Mouse (Mus musculus): ENCODE measurements around the gene Mapk12.

Mapk12 gene

DNA sequence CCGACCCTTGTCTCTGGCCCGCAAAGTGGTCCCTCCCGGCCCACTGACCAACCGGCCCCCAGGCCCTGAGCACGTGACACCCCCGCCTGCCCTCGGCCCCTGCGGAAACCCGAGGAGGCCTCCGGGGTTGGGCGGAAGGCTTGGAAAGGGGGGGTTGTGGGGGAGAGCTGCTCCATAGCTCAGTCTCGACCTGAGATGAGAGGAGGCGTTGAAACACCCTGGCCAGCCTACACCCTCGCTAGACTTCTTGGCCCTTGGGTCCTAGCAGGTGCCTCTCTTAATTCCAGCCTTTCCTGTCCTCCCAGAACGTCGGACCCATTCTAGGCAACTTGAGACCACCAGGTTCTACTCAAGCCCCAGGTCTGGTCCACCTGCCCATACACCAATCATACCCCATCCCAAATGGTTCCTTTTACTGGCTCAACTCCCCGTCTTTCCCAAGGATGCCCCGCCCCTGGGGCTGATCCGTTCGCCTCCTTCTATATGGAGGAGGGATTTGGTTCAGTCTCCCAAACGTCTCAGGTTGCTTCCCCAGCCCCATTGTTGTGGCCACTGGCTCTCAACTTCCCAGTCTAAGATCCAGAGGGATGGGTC lies at the start of gene Mapk12:
Gene Mapk12, minus strand, starts transcription at position 45 of the 594 bp plus-strand sequence.
- no peak for DNase-seq (ENCODE audit: low spot score in 2 of 2)

DNA sequence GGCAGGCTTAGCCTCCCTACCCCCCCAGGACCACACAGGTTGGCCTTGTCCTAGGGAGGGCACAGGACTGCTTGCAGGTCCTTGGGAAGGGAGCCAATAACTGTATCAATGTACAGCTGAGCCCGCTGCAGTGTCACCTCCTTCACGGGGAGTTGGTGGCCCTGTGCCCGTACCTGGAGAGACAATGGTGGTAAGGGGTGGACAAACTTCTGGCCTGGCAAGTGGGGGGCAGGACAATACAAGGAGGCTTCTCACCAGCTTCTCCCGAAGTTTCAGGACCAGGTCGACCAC lies 44.4 kb upstream of the Mapk12 start:
- DNase-seq (ENCODE audit: low spot score in 2 of 2): no peak

DNA sequence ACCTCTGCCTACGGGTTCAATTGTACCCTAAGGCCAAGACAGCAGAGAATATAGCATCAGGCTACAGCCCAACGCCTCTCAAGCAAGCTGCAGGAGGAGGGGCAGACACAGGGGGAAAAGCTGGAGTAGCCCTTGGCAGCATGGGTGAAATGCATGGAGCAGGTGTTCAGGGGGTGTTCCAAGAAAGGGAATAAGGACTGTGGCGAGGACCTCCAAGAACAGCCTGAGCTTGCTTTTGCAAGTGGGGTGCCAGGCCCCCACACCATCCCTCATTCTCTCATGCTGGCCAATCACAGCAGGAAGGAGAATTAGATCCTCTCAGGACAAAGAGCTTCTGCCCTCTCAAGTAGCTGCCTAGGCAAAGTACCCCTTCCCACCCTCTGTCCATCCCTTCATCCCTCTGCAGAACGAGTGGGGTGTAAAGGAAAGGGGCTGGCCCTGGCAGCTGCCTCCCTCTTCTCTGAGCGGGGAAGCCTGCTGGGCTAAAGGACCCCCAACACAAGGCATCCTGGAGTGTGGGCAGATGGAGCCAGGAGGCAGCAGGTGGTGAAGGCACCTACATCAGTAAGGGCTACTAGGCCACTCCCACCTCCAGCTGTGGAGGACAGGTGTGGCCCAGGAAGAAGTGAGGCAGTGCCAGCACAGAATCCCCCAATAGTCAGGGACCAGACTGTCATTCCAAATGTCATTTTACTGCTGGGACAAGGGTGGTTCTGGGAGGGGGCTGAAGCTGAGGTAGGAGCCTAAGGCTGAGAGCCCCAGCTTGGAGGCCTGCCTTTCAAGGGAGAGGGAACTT lies 43.8 kb upstream of the Mapk12 start:
- DNase-seq (ENCODE audit: low spot score in 2 of 2): no peak

DNA sequence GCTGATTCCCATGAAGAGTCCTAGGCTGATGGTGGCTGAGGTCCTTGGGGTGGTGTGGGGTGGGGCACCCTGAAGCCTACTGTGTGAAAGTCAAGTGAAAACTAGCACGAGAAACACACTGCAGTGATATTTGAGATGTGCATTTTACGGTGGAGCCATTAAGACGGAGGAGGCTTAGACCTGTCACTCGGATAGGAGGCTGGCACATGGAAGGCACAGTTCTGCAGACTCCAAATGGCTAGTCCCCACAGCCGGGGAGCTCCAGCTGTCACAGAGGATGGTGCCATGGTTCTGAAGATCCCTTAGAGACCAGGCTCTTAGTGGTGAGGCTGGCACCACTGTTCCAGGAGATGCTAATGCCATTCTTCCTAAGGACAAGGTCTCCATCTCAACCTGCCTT lies 42.3 kb upstream of the Mapk12 start:
- DNase-seq (ENCODE audit: low spot score in 2 of 2): no peak

DNA sequence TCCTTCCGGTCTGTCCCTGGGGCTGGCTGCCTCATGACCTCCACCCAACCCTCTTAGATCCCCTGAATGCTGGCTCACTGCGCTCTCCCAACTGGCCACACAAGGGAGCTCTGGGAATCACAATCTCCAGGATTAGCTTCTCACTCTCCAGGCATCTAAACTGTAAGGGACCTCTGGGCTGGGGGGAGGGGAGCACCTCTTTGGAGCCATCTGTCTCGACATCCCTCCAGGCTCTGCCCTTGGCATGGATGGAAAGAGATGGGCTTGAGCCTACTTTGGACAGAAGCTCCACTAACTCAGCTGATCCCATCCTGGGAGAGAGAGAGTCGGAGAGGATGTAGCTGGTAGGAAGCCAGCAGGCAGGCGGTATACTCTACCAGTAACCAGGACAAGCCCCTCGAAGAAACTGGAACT lies 41.8 kb upstream of the Mapk12 start:
- DNase-seq (ENCODE audit: low spot score in 2 of 2): no peak

DNA sequence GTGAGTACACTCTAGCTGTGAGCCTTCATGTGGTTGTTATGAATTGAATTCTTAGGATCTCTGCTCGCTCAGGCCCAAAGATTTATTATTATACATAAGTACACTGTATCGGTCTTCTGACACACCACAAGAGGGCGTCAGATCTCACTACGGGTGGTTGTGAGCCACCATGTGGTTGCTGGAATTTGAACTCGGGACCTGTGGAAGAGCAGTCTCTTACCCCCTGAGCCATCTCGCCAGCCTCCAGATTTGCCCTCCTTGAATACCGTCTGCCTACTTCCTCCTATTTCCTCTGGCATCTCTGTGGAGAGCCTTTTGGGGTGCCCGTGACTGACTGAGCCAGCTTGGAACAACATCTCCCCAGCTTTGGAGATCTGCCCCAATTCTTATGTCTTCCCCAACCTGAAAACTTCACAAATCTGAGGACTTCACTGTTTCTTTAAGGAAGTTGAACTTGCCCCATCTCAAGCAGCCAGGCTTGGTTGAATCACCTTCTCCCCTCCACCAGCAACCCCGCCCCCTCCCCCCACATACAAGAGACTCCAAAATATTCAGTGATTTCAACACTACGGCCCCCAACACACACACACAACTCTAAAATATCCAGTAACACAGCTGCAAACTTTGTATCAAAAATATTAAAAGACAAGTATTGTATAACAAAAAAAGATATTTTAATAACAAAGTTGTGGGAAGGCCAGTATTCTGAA lies 41.2 kb upstream of the Mapk12 start:
- DNase-seq (ENCODE audit: low spot score in 2 of 2): no peak

DNA sequence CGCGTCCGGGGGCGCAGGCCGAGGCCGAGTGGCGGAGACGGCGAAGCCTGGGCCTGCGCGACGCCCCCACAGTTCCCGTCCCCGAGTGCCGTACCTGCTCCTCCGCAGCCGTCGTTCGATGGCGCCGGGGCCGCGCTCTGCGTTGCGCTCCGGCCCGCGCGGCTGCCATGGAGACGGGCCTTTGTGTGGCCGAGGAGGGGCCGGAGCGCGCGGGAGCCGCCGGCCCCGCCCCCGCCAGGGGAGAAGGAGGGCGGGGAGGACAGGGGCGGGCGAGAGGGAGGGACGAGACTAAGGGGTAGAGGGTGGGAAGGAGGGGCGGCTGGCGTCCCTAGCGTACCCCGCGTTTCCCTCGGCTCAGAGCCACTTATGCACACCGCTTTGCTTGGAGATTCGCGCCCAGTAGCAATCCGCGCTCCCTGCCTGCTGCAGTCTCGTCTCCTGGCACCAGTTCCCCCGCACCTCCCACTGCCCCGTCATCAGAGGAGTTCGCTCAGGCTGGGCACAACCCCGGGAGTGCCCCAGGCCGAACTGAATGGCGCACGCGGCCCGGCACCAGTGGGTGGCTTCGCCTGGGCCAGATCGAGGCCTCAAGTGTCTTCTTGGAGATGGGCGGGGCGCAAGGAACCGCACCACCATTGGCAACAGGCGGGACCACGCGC lies 40.2 kb upstream of the Mapk12 start, which contains the start of gene Plxnb2:
Gene Plxnb2, minus strand, starts transcription at position 218 of the 659 bp plus-strand sequence.
- DNase-seq (ENCODE audit: low spot score in 2 of 2): peak; percentile 68 to 78

DNA sequence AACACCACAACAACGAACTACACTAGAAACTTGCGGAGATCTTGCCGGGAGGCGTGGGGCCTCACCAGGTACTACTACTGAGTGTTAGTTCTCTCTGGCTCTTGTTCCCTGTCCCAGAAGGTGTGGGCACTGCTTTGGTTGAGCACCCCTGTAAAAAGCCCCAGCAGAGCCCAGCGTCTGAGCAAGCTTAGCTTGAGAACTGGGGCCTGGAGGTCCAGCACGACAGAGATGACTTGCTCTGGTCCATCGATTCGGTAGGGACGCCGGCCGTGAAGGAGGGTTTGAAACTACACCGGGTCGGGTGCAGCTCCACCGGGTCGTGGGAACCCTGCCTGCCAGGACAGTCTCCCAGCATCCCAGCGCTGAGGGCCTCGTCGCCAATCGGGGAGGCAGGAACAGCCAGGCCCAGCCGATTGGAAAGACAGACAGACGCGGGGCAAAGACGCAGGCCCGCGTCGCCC lies 39.6 kb upstream of the Mapk12 start:
- DNase-seq (ENCODE audit: low spot score in 2 of 2): no peak

DNA sequence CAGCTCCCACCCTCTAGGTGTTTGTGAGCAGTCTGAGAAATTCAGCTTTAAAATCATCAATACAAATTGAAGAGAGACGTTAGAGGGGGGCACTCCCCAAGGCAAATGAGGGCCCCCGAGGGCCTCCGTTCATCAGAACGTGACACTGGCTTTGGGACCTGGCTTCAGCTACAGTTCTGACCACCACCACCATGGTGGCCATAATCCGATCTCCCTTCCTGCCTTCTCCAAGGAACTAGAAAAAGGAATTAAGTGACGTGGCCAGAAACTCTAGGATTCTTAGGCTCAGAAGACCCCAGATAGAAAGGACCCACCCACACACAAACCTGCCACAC lies 39.1 kb upstream of the Mapk12 start:
- no peak for DNase-seq (ENCODE audit: low spot score in 2 of 2)

DNA sequence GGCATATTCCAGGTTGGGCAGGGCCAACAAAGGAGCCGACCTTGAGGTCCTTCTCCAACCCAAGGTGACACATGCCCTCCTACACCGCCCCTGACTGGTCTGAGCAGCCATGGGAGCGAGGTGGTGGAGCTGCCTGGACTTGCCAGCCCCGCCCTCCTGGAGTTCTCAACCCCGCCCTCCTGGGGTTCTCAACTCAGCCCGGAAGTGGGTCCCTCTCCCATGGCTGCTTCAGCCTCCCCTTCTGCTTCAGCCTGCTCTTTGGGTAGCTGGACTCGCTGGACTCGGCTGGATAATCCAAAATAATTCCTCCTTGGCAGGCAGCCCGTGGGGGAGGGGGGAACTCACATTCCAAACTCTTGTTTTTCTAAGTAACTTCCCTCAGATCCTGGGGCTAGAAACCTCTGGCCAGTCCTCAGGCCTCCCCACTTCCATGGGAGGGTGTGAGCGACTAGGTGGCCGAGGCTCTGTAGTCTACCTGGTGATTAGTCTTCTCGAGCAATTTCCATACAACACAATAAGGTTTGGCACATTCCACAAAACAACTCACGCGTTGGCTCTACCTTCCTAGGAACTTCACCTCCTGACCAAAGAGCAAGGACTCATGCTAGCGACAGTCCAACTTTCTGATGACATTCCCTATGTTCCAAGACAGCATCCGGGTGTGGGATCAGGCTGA lies 38.6 kb upstream of the Mapk12 start:
- no peak for DNase-seq (ENCODE audit: low spot score in 2 of 2)

DNA sequence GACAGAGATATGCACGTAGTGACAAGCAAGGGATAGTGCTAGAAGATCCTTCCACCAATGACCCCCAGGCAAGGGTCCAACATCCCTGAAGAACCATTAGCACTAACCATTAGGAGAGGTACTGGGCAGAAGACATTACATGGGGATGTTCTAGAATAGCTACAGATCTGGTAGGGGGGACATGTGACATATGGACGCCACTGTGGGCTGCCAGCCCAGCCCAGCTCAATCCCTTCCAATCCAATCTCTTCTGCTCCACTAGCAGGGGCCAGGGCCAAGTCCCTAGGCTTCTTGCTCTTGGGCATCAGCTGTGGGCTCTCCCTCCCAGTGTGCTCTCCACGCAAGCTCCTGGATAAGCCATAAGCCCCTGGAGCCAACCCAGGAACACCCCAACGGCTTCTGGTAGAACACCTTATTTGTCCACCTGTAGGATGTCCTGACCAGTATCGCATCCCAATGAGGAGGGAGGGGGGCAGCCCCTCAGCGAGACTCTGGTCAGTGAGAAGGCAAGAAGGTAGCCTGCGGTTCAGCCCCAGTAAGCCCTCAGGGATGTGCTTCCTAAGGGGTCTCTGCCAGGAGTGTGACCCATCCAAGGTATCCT lies 37.9 kb upstream of the Mapk12 start:
- DNase-seq (ENCODE audit: low spot score in 2 of 2): no peak

DNA sequence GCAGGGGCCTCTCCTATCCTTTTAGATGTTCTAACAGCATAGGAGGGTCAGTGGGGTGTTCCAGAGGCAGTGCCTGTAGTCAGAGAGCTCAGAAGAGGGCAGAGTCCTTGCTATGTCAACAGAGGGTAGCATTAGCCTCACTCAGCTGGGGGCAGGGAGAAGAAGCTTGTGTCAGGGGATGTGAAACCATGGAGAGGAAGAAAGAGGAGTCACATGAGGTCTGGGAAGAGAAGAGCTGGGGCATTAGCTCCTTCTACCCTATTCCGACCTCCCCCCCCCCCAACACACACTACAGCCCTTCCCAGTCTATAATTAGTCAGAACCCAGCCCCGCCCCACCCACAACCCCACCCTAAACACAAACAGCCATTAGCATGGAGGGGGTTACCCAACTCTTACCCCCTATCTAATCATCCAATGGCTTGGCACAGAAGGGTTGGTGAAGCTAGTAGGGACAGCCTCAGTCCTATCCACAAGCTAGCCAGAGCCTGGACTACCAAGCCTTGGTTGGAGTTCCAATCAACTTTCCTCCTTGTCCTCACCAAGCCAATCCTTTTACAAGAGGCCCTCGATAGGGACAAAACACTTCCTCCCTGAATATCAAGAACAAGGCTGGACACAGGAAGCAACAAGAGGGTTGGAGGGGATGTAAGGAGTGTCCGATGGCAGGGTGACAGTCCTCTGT lies 37.2 kb upstream of the Mapk12 start:
- no peak for DNase-seq (ENCODE audit: low spot score in 2 of 2)

DNA sequence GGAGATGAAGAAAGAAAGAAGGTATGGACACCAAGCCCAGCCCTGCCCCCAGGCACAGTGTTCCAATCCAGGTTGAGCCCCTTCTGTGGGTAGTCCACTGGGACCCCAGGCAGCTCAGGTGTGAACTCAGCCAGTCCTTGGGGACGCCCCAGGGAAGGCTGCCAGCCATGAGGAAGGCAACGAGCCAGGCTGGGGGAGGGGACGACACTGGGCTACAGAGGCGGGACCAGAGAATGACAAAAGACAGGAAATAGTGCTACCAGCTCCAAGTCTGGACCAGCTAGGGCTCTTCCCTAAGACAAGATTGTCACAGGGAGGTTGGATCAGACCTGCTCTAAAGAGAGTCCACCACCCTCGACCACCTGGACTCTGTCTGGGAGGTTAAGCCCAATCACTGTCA lies 36.6 kb upstream of the Mapk12 start:
- no peak for DNase-seq (ENCODE audit: low spot score in 2 of 2)

DNA sequence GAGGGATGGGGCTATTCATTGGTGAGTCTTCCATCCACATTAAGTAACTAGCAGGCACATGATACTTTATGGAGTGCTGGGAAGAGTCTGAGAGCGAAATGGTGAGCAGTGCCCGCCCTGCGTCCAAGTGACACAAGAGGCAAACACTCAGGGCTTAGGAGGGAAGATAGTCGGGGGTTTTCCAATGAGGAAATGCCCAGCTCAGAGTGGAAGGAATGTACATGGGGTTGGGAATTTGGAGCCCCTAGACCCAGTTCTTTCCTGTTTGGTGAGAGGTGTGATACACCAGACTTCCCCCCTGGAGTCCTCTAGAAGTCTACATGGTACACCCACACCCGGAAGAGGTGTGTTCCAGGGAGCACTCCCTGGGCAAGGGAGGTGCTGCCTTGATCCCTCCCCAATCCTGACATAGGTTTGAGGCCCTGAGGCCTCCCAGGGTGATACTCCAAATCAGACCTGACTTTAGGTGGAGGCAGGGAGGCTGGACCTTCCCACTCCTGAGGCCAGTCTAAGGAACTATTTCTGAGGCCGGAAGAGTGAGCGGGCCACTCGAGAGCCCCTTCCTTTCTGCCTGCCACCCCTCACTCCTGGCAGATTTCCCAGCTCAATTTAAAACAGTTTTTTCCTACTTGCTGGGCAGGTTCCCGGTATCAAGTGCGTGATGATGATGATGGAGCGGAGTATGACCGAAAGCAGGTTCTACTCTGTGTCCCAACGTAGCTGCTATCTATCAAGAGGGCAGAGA lies 35.1 kb upstream of the Mapk12 start:
- DNase-seq (ENCODE audit: low spot score in 2 of 2): no peak

DNA sequence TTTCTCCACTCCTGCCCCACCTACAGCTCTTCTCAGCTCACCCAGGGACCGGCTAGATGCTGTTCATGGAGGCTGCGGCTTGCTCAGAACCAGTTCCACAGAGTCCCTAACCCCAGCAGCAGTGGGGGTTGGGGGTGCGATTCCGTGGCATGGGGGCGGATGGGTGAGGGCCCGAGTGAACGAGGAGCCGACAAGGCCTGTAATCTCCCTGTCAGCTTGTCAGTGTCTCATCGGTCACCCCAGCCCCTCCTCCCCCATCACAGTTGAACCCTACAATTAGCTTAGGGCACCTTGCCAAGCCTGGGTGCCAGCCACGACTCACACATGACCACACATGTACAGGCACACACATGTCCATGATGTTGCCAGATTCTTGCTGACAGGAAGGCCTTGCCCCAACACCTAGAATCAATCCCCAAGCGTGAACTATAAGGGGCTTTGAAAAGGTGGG lies 34.4 kb upstream of the Mapk12 start:
- no peak for DNase-seq (ENCODE audit: low spot score in 2 of 2)

DNA sequence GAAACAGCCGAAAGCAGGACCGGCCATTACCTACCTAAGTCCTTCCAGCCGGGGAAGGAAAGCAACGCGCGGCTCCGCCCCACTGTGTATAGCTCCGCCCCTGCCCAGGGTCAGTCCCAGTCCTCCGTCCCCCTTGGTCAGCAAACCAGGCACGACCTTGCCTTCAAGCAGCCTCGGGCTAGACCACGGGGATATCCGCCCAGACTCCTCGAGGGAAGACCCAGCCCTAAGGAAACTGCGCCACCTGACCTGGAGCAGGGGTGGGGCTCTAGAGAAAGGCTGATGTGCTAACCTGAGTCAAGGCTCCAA lies 33.4 kb upstream of the Mapk12 start:
- no peak for DNase-seq (ENCODE audit: low spot score in 2 of 2)

DNA sequence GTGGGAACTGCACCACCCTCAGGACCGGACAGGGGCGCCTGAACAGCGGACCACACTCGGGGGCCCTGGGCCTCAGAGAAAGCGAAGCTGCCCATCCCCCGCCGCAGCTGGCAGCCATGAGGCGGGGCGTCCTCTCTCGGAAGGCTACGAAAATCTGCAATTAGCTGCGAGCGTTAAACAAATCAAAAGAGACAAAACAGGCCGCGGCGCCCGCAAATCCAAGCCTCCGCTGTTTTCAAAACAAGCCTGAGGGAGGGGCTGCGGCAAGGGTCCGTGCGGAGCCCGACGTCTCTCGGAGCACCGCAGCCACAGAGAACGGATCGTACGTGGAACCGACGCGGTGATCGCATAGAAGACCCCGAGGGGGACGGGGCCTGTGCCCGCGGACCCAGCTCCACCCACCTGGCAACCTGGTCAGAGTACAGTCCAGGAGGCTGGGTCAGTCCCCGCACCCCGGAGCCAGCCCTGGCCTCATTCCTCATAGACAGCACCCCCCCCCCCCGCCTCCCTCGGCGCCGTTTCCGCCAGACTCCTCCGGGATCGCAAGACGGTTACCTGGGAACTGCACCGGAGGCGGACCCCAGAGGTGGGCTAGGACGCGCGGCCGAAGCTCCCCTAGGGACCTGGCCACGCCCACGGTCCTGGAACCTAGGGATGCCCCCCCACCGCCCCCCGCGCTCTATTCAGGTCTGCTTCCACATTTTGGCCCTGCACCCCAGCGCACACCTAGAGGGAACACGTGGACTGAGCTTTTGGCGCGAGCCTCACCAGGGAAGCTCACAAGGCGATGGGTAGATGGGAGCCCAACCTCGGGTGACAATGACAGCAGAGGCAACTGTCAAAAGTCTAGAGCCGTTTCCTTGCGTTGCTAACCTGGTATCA lies 32.8 kb upstream of the Mapk12 start:
- no peak for DNase-seq (ENCODE audit: low spot score in 2 of 2)

DNA sequence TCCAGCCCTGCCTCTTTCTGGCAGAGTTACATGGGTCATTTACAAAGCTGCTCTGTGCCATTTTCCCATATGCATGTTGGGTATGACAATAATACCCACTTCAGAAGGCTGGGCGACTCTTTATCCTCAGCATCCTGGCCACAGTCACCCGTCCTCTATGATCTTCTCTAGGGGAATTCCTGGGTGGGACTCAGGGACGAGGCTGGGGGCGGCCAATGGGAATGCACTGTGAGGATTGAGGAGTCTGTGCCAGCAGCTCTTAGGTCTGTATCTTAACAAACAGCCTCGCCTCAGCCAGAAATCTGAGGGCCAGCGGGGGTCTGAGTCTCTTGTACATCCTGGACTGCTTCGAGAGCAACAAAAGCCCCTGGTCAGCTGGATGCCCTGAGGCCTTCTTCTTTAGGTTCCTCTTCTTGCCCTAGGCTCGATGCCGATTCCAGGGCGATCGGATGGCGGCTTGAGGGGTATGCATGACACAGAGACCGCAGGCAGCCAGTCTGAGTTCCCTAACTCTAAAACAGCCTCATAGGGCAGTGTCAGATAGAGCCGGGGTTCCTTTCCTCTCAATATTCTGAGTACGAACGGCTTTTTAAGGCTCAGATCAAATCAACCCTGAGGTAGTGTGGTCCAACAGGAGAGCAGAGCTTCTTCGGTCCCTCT lies 31.9 kb upstream of the Mapk12 start:
- no peak for DNase-seq (ENCODE audit: low spot score in 2 of 2)

DNA sequence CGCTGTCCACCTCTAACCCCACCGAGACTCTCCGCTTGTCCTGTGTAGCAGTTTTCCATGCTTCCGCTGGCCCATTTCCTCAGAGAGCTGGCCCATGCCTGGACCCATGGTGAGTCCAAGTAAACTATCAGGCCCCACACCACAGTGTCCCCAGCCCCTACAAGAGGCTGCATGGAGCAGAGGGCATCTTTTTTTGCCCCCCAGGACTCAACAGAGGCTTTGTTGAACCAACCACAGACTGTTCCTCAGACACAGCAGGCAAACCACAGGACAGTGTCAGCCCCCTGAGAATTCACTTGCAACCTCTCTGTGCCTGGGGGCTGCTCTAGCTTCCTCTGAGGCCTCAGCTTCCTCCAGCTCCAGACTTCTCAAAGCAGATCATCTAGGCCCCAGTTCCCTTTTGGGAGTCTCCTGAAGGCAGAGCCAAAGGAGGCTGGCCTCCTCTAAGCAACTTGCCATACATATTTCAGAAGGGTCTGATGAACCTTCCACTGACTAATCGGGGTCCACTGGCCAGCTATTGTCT lies 31.1 kb upstream of the Mapk12 start:
- DNase-seq (ENCODE audit: low spot score in 2 of 2): no peak

All from frontal cortex, postnatal 14 days (tissue).